Mouse (Mus musculus) MEL (cell line): Measurements from ENCODE around the gene Spef1.

Experiments
- E2F4 ChIP-seq: IDR thresholded peaks from 2 replicates; pipeline ENCODE4 v1.6.1; 2011; ENCODE audit warnings: low read depth, low read length, improper control_type of control experiment, borderline replicate concordance
- EP300 ChIP-seq, 2 experiments: IDR thresholded peaks; 2 replicates each; pipeline ENCODE4 v1.6.1; 2011; ENCODE audit warnings: improper control_type of control experiment in 2 of 2, low read length in 2 of 2, low read depth in 1 of 2, mild to moderate bottlenecking in 1 of 2
- POLR2A ChIP-seq, 2 experiments: IDR thresholded peaks; 2 replicates each; pipeline ENCODE4 v1.6.1; 2011 to 2012; ENCODE audit warnings: low read length in 2 of 2, mild to moderate bottlenecking in 2 of 2, control low read depth in 1 of 2, improper control_type of control experiment in 1 of 2, low read depth in 1 of 2, moderate library complexity in 1 of 2; ENCODE audit not compliant: control insufficient read depth in 1 of 2, insufficient read depth in 1 of 2, poor library complexity in 1 of 2
- RAD21 ChIP-seq: IDR thresholded peaks from 2 replicates; pipeline ENCODE4 v1.6.1; 2011; ENCODE audit warnings: mild to moderate bottlenecking, low read depth, low read length, improper control_type of control experiment

DNA sequence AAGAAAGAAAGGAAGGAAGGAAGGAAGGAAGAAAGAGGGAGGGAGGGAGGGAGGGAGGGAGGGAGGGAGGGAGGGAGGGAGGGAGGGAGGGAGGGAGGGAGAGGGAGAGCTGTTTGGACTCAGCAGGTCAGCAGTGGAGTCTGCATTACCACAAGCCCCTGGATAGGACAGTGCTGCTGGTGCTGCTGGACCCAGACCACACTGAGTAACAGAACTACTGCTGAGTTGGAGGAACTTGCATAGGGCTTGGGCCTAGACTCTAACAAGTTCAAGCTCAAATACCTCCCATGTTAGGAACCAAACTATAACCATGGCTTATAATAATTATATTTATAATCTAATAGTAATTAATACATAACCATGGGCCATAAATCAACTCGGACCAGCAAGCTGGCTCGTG, 56.2 kb downstream of the Spef1 start:
- no peak for TF ChIP-seq POLR2A (IDR thresholded peaks at IDR 0.05; ENCODE audit: control insufficient read depth in 1 of 2, insufficient read depth in 1 of 2, low read depth in 1 of 2, low read length in 2 of 2, poor library complexity in 1 of 2)
- no peak for TF ChIP-seq E2F4
- TF ChIP-seq EP300 (IDR thresholded peaks at IDR 0.05; ENCODE audit: low read depth in 1 of 2, low read length in 2 of 2), result no peak
- TF ChIP-seq RAD21, result no peak
